Mouse (Mus musculus) kidney, embryonic 14.5 days (tissue): ENCODE results near the gene Morn1. TPM values are rescaled to one million over a fixed set of nuclear protein-coding genes. Genes with fewer than 3 reads are reported as not detected.

ENCODE experiments used
- ATAC-seq: fragments of 200-750 bp; cut with Nextera tagmentation; 2 replicates; pipeline ENCODE4 v1.8.0; 2017; ENCODE audit warnings: moderate number of reproducible peaks, mild to moderate bottlenecking, moderate TSS enrichment, moderate library complexity; ENCODE audit not compliant: low FRiP score, low TSS enrichment
- H3K27ac ChIP-seq: fragments of 300-500 bp; sonication (generic); 2 replicates; pipeline ENCODE4 v1.5.1; 2014; ENCODE audit warnings: low read depth, mild to moderate bottlenecking, low read length, moderate library complexity, mixed read lengths
- H3K27me3 ChIP-seq: fragments of 300-500 bp; sonication (generic); 2 replicates; pipeline ENCODE4 v1.6.1; 2014; ENCODE audit warnings: mild to moderate bottlenecking, low read length; ENCODE audit not compliant: control insufficient read depth, insufficient read depth
- H3K36me3 ChIP-seq: fragments of 300-500 bp; sonication (generic); 2 replicates; pipeline ENCODE4 v1.6.1; 2014; ENCODE audit warnings: low read length, mixed read lengths; ENCODE audit not compliant: control insufficient read depth, insufficient read depth
- H3K4me1 ChIP-seq: fragments of 300-500 bp; sonication (generic); 2 replicates; pipeline ENCODE4 v1.6.1; 2014; ENCODE audit warnings: low read length, mixed read lengths; ENCODE audit not compliant: control insufficient read depth, insufficient read depth
- H3K4me2 ChIP-seq: fragments of 300-500 bp; sonication (generic); replicated peaks from 2 replicates; pipeline ENCODE4 v1.6.1; 2014; ENCODE audit warnings: low read depth, mild to moderate bottlenecking, low read length
- H3K4me3 ChIP-seq: fragments of 300-500 bp; sonication (generic); 2 replicates; pipeline ENCODE4 v1.5.1; 2014; ENCODE audit warnings: mild to moderate bottlenecking, low read length
- H3K9ac ChIP-seq: fragments of 300-500 bp; sonication (generic); 2 replicates; pipeline ENCODE4 v1.6.1; 2014; ENCODE audit warnings: low read depth, mild to moderate bottlenecking, low read length, moderate library complexity
- H3K9me3 ChIP-seq: fragments of 300-500 bp; sonication (generic); 2 replicates; pipeline ENCODE4 v1.6.1; 2016; ENCODE audit warnings: low read length; ENCODE audit not compliant: control insufficient read depth
- WGBS: fragments of 180-500 bp; shearing (Covaris S2); extraction: QIAGEN DNeasy Blood & Tissue Kit; methylation state at CpG from one replicate; pipeline ENCODE4 v1.1.7; 2014; 5-methylcytosine and 5-hydroxymethylcytosine counted together
- polyA plus RNA-seq: library from polyadenylated mRNA; unstranded; fragments of >200 nt; fragmentation: Nextera tagmentation; extraction: Ambion mirVana; gene quantifications from 2 replicates; pipeline ENCODE4 v1.2.1, GENCODE M21; 2014

The Morn1 gene
- polyA plus RNA-seq, 1 experiment from 2014 or later = 6.9 TPM

GRCm38 (mm10) chr4:155135909-155136585 is 49.7 kb downstream of the Morn1 start:
- ATAC-seq = 0 out of 2 replicates have a peak, but pooled peaks have one; percentile 25
- Histone ChIP-seq H3K4me1 (peaks cover 28% of the 10 kb centered on the region), H3K4me3 (no peak overlapping the region), H3K4me2 (no peak overlapping the region), H3K9me3 (no peaks in the 10 kb centered on the region), H3K9ac (no peak overlapping the region), H3K36me3 (no peaks in the 10 kb centered on the region), H3K27me3 (no peaks in the 10 kb centered on the region), H3K27ac (0 out of 2 replicates have a peak overlapping the region, but pooled peaks have one; percentile 51)
- 53% methylated on average over 5 of the region's 5 CpGs for WGBS

GRCm38 (mm10) chr4:155137891-155138290 is 51.5 kb downstream of the Morn1 start:
- H3K4me1 ChIP-seq = peaks cover 30% of the 10 kb centered on the region
- no peaks in the 10 kb centered on the region for H3K36me3 ChIP-seq
- H3K27me3 ChIP-seq = no peaks in the 10 kb centered on the region
- H3K27ac ChIP-seq = no peak overlapping the region
- no peak for ATAC-seq
- H3K9me3 ChIP-seq = no peaks in the 10 kb centered on the region
- 89% methylated on average over 7 of the region's 7 CpGs for WGBS
- H3K4me2 ChIP-seq = no peak overlapping the region
- H3K9ac ChIP-seq = no peak overlapping the region
- H3K4me3 ChIP-seq = no peak overlapping the region

- no peak for ATAC-seq
- Histone ChIP-seq H3K9me3 (no peaks in the 10 kb centered on the region), H3K27me3 (no peaks in the 10 kb centered on the region), H3K36me3 (no peaks in the 10 kb centered on the region), H3K4me3 (no peak overlapping the region), H3K27ac (no peak overlapping the region), H3K9ac (no peak overlapping the region), H3K4me2 (no peak overlapping the region), H3K4me1 (peaks cover 30% of the 10 kb centered on the region)
- WGBS = 74% methylated on average over 8 of the region's 8 CpGs
Measured at GRCm38 (mm10) chr4:155138451-155138850, 52.1 kb downstream of the Morn1 start.

- 78% methylated on average over 12 of the region's 12 CpGs for WGBS
- H3K4me3 ChIP-seq = no peak overlapping the region
- no peak overlapping the region; the same call in 1 of the 2 replicates for H3K27ac ChIP-seq
- H3K4me1 ChIP-seq = peaks cover 30% of the 10 kb centered on the region
- H3K9me3 ChIP-seq = no peaks in the 10 kb centered on the region
- no peak for ATAC-seq
- H3K36me3 ChIP-seq = no peaks in the 10 kb centered on the region
- H3K4me2 ChIP-seq = no peak overlapping the region
- H3K27me3 ChIP-seq = no peaks in the 10 kb centered on the region
- H3K9ac ChIP-seq = no peak overlapping the region
Measured at GRCm38 (mm10) chr4:155139281-155140045, 53.1 kb downstream of the Morn1 start.

GRCm38 (mm10) chr4:155140150-155140549 is 53.8 kb downstream of the Morn1 start:
- H3K4me2 ChIP-seq = no peak overlapping the region

GRCm38 (mm10) chr4:155140795-155141265 is 54.5 kb downstream of the Morn1 start:
- peaks cover 29% of the 10 kb centered on the region for H3K4me1 ChIP-seq
- 32% methylated on average over 12 of the region's 12 CpGs for WGBS
- no peaks in the 10 kb centered on the region for H3K36me3 ChIP-seq
- no peaks in the 10 kb centered on the region for H3K27me3 ChIP-seq
- H3K9ac ChIP-seq = 0 out of 2 replicates have a peak overlapping the region, but pooled peaks have one; percentile 7
- no peak overlapping the region for H3K4me2 ChIP-seq
- no peak for ATAC-seq
- H3K4me3 ChIP-seq = no peak overlapping the region
- no peak overlapping the region for H3K27ac ChIP-seq
- H3K9me3 ChIP-seq = no peaks in the 10 kb centered on the region

More at GRCm38 (mm10) chr4:155140150-155140549, 53.8 kb downstream of the Morn1 start:
- peaks cover 29% of the 10 kb centered on the region for H3K4me1 ChIP-seq
- H3K9ac ChIP-seq = no peak overlapping the region
- H3K36me3 ChIP-seq = no peaks in the 10 kb centered on the region
- ATAC-seq = no peak
- WGBS = 71% methylated on average over 2 of the region's 2 CpGs
- H3K4me3 ChIP-seq = no peak overlapping the region
- no peaks in the 10 kb centered on the region for H3K9me3 ChIP-seq
- H3K27ac ChIP-seq = peak overlapping the region; percentile 47; the same call in 1 of the 2 replicates
- H3K27me3 ChIP-seq = no peaks in the 10 kb centered on the region

- Histone ChIP-seq H3K27ac (no peak overlapping the region), H3K9ac (no peak overlapping the region), H3K36me3 (no peaks in the 10 kb centered on the region), H3K4me2 (no peak overlapping the region), H3K9me3 (no peaks in the 10 kb centered on the region), H3K27me3 (no peaks in the 10 kb centered on the region), H3K4me1 (peaks cover 29% of the 10 kb centered on the region), H3K4me3 (no peak overlapping the region)
- ATAC-seq = no peak
- WGBS = 89% methylated on average over 5 of the region's 5 CpGs
Measured at GRCm38 (mm10) chr4:155142836-155143235, 56.5 kb downstream of the Morn1 start.

- Histone ChIP-seq H3K4me1 (peaks cover 29% of the 10 kb centered on the region), H3K27ac (peak overlapping the region; percentile 89), H3K9me3 (no peaks in the 10 kb centered on the region), H3K36me3 (no peaks in the 10 kb centered on the region), H3K4me2 (no peak overlapping the region), H3K4me3 (no peak overlapping the region), H3K9ac (peak overlapping the region; percentile 34), H3K27me3 (no peaks in the 10 kb centered on the region)
- ATAC-seq = no peak
- 53% methylated on average over 2 of the region's 2 CpGs for WGBS
Measured at GRCm38 (mm10) chr4:155143411-155143810, 57.0 kb downstream of the Morn1 start.
